Comparison of ENCODE assay signal across 8 mouse cellular contexts in genomic region chr11:3348576-3349342, GRCm38 (mm10). TPM values are rescaled to one million over a fixed set of nuclear protein-coding genes. Genes with fewer than 3 reads are reported as not detected.
DNase-seq lines count a peak whose midpoint lies in the region; ATAC-seq and TF ChIP-seq lines count a peak whose summit lies in the region.

No protein-coding gene starts in this region.

- DNase-seq in heart, adult 2 months: no peak
- DNase-seq in heart, adult 9 months (ENCODE audit: low spot score in 2 of 2): no peak
- peak; percentile 96 for DNase-seq in ES-CJ7 (ENCODE audit: low read depth, low spot score)
- no peak for DNase-seq in limb, embryonic 10.5 days (ENCODE audit: low spot score)
- DNase-seq in retina, embryonic 14.5 days (ENCODE audit: low spot score): peak; percentile 62
- no peak for DNase-seq in layer of hippocampus, postnatal 10 days (ENCODE audit: low spot score in 2 of 2)
- DNase-seq in urinary bladder, postnatal 4 days (ENCODE audit: low spot score in 2 of 2): no peak

- H3K36me3 ChIP-seq in heart, adult 2 months (ENCODE audit: control insufficient read depth, insufficient read depth, low read length): peaks cover 3% of the 10 kb centered on the region; the same call in 1 of the 2 replicates
- H3K36me3 ChIP-seq in embryonic facial prominence, embryonic 13.5 days: peaks cover 82% of the 10 kb centered on the region
- H3K36me3 ChIP-seq in limb, embryonic 10.5 days: peaks cover 63% of the 10 kb centered on the region

- no peak for TF ChIP-seq CTCF in heart, adult 2 months (IDR thresholded peaks at IDR 0.05)

- no peak overlapping the region for H3K4me3 ChIP-seq in heart, adult 2 months
- no peak overlapping the region for H3K4me3 ChIP-seq in embryonic facial prominence, embryonic 13.5 days
- no peak overlapping the region for H3K4me3 ChIP-seq in limb, embryonic 10.5 days

- H3K4me2 ChIP-seq in embryonic facial prominence, embryonic 13.5 days: no peak overlapping the region

- 30% methylated on average over 6 of the region's 6 CpGs for WGBS in heart, adult 2 months
- whole genome bisulfite sequencing in embryonic facial prominence, embryonic 13.5 days: 17% methylated on average over 6 of the region's 6 CpGs
- 26% methylated on average over 6 of the region's 6 CpGs for WGBS in limb, embryonic 10.5 days

- intact Hi-C loops in heart, adult 2 months (cut with DNase I): loop anchor here (10.0 kb wide), 1 partner anchor 166 kb away; the partner anchor contains the start of gene Selenom

- no peak overlapping the region for H3K9ac ChIP-seq in heart, adult 2 months (ENCODE audit: low read depth, low read length)
- H3K9ac ChIP-seq in embryonic facial prominence, embryonic 13.5 days: peak overlapping the region; percentile 44; the same call in 1 of the 2 replicates

- no peaks in the 10 kb centered on the region for H3K79me2 ChIP-seq in heart, adult 2 months (replicated peaks; ENCODE audit: control insufficient read depth, insufficient read depth, low read length)

- H3K4me1 ChIP-seq in heart, adult 2 months (ENCODE audit: control insufficient read depth, insufficient read depth, low read length): peaks cover 10% of the 10 kb centered on the region
- peaks cover 21% of the 10 kb centered on the region for H3K4me1 ChIP-seq in embryonic facial prominence, embryonic 13.5 days
- peaks cover 28% of the 10 kb centered on the region for H3K4me1 ChIP-seq in limb, embryonic 10.5 days

- no peak for ATAC-seq in embryonic facial prominence, embryonic 13.5 days (ENCODE audit: insufficient number of reproducible peaks, insufficient read depth, low FRiP score, low TSS enrichment, low read depth)

- no peak for TF ChIP-seq POLR2A in heart, adult 2 months (IDR thresholded peaks at IDR 0.05; ENCODE audit: insufficient read depth, low read depth, low read length)

- no peak for TF ChIP-seq EP300 in heart, adult 2 months (IDR thresholded peaks at IDR 0.05; ENCODE audit: insufficient read depth, low read depth, low read length)

- no peaks in the 10 kb centered on the region for H3K27me3 ChIP-seq in heart, adult 2 months (ENCODE audit: control insufficient read depth, insufficient read depth, low read length)
- no peaks in the 10 kb centered on the region for H3K27me3 ChIP-seq in embryonic facial prominence, embryonic 13.5 days
- H3K27me3 ChIP-seq in limb, embryonic 10.5 days (ENCODE audit: low read depth, poor library complexity, severe bottlenecking): no peaks in the 10 kb centered on the region

- H3K27ac ChIP-seq in heart, adult 2 months: peak overlapping the region; percentile 38
- H3K27ac ChIP-seq in embryonic facial prominence, embryonic 13.5 days: peak overlapping the region; percentile 55
- H3K27ac ChIP-seq in limb, embryonic 10.5 days: peak overlapping the region; percentile 53

- H3K9me3 ChIP-seq in embryonic facial prominence, embryonic 13.5 days: no peaks in the 10 kb centered on the region
- H3K9me3 ChIP-seq in limb, embryonic 10.5 days (replicated peaks): no peaks in the 10 kb centered on the region

RNA-seq across cellular contexts. Expression of gene Pik3ip1, which starts 18.6 kb away (rescaled TPM):
- total RNA-seq in heart, adult 2 months (2021): 10 to 100 TPM; 29.4 to 36.4 TPM
- 29.5 and 36.2 TPM in 2 replicates for polyA plus RNA-seq in heart, adult 2 months (2012; rRNA removed)
- polyA plus RNA-seq in embryonic facial prominence, embryonic 13.5 days (2015; fragmentation: Nextera tagmentation; extraction: Ambion mirVana): 12.8 and 14.6 TPM in 2 replicates
- polyA plus RNA-seq in limb, embryonic 10.5 days (2016; fragmentation: Nextera tagmentation; extraction: Ambion mirVana): 5.9 and 8.5 TPM in 2 replicates
- total RNA-seq in layer of hippocampus, postnatal 10 days (2021): 10 to 100 TPM; 27.0 to 27.4 TPM

Comparison
In these comparisons a context has a peak if more than half of its experiments do, and no peak if none do; other contexts are left out.
1. DNase-seq: peak in ES-CJ7 (single experiment) and retina, embryonic 14.5 days (single experiment); none in heart, adult 2 months (0 of 2), heart, adult 9 months (0 of 2), limb, embryonic 10.5 days (single experiment), layer of hippocampus, postnatal 10 days (0 of 2) and urinary bladder, postnatal 4 days (0 of 2).
2. Peak in every context shown above with its lines, with median percentiles within 50 percentile points of each other: H3K27ac ChIP-seq.